Mouse (Mus musculus): ENCODE measurements around the gene Ap2b1.

DNA sequence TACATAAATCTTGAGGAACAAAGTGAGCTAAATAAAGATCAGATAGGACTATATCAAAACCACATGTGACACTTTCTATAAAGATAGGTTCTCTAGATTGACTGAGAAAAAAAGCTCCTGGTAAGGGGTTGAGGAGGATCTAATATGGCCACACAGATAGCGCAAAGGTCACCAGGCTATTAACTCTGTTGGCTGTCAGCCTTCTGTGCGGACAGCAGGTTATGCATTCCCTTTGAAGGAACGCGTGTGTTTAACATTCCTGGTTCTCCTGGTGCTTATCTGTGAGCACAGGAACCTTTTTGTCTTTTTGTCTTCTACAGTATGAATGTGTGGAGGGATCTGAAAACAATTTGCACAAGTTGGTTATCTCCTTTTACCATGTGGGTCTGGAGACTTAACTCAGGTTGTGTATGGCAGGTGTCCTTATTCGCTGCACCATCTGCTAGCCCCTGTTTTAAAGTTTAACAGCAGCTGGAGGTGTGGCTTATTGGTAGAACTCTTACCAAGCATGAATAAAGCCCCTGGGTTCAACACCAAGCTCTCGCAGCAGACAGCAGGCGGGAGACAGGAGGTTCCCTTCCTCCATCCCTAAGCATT is 81.0 kb downstream of the Ap2b1 start:
- TF ChIP-seq CTCF (IDR thresholded peaks at IDR 0.05; ENCODE audit: low read depth) (no peak), EP300 (optimal IDR thresholded peaks at IDR 0.05) (no peak)
